Mouse (Mus musculus): ENCODE results near the gene Mpnd. TPM values are rescaled to one million over a fixed set of nuclear protein-coding genes. Genes with fewer than 3 reads are reported as not detected.

Mpnd gene
- polyA plus RNA-seq (2012; rRNA removed) = 129 and 424 TPM in 2 replicates

DNA sequence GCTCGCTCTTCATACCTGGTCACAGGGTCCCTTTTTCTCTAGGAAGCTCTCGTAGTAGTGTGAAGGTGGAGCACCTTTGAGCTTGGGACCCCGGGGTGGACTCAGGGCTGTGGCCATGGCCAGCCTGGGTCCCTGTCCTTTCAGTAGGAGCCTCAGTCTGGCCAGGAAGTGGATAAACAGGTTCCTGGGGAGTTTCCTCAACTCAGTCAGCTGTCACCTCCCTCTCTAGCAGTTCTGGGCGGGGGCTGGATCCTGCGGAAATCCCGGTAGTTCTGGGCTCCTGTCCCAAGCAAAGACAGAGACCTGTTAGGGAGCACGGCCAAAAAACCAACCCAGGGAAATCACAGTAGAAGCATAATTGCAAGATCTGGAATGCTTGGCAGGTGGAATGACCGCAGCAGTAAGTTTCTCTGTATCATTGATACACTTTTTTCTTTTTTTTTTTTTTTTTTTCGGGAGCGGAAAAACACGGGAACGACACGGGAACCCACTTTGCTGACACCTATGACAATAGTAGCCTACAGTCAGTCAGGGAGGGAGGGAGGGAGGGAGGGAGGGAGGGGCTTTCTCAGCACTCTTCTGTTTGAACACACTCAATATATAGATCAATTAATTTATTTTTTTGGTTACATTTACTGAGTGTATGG, at the start of gene Mpnd, which contains the start of gene Stap2:
TSS of gene Mpnd (plus strand) at position 297 of the 647 bp plus-strand sequence.
TSS of gene Stap2 (minus strand) at position 170 of the 647 bp plus-strand sequence.
- H3K4me3 ChIP-seq (ENCODE audit: low read depth, low read length) = peak within 1 kb of the TSS; percentile 80
- 17% methylated on average over 13 of the region's 13 CpGs for WGBS
- peak; percentile 59 for TF ChIP-seq POLR2A (IDR thresholded peaks at IDR 0.05; ENCODE audit: low read depth, low read length)
- no peak for TF ChIP-seq CTCF (IDR thresholded peaks at IDR 0.05; ENCODE audit: extremely low read depth, insufficient read length, insufficient replicate concordance, low read depth, low read length)

DNA sequence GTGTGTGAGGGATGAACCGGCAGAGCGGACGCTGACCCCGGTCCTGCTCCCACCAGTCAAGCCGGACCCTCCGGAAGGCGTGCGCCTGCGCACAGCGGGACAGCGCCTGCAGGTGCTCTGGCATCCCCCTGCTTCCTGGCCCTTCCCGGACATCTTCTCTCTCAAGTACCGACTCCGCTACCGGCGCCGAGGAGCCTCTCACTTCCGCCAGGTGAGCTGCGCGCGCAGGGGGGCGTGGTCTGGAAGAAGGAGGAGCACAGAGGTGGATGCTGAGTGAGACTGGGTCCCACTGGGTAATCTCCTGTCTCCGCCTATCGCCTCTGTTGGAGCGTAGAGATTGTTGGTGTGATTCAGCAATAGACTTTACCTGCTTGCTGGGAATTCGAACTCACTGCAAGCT, 49.4 kb upstream of the Mpnd start:
- no peak for TF ChIP-seq CTCF (IDR thresholded peaks at IDR 0.05; ENCODE audit: extremely low read depth, insufficient read length, insufficient replicate concordance, low read depth, low read length)
- peak; percentile 29; the same call in 1 of the 2 replicates for TF ChIP-seq POLR2A (IDR thresholded peaks at IDR 0.05; ENCODE audit: low read depth, low read length)
- 21% methylated on average over 26 of the region's 26 CpGs for WGBS
- no peaks in the 10 kb centered on the region for H3K36me3 ChIP-seq (ENCODE audit: control insufficient read depth, insufficient read depth, low read length)
- no peak overlapping the region for H3K27ac ChIP-seq (ENCODE audit: insufficient read depth, low read depth, low read length)
- H3K4me3 ChIP-seq (ENCODE audit: low read depth, low read length) = peak overlapping the region; percentile 77
- peaks cover 7% of the 10 kb centered on the region; the same call in 1 of the 2 replicates for H3K4me1 ChIP-seq (ENCODE audit: control insufficient read depth, insufficient read depth, insufficient read length, low read length)
- no peaks in the 10 kb centered on the region for H3K27me3 ChIP-seq (ENCODE audit: control insufficient read depth, insufficient read depth, low read length)

More for the DNA sequence above, at the start of gene Mpnd, which contains the start of gene Stap2:
- no peaks in the 10 kb centered on the region for H3K27me3 ChIP-seq (ENCODE audit: control insufficient read depth, insufficient read depth, low read length)
- H3K4me1 ChIP-seq (ENCODE audit: control insufficient read depth, insufficient read depth, insufficient read length, low read length) = peaks cover 14% of the 10 kb centered on the region
- peaks cover 19% of the 10 kb centered on the region for H3K36me3 ChIP-seq (ENCODE audit: control insufficient read depth, insufficient read depth, low read length)
- peak within 1 kb of the TSS; percentile 98 for H3K27ac ChIP-seq (ENCODE audit: insufficient read depth, low read depth, low read length)

DNA sequence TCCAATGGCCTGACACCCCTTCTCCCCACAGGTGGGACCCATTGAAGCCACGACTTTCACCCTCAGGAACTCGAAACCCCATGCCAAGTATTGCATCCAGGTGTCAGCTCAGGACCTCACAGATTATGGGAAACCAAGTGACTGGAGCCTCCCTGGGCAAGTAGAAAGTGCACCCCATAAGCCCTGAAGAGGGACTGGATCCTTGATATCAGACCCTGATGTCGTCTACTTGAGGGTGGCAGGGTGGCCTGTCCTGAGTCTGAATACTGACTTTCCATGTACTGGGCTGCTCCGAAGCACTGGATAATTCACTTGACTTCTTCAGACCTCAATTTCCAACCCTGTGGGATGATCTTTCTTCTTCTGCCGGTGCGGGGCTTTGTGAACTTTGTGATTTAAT, 48.9 kb upstream of the Mpnd start:
- Histone ChIP-seq H3K27me3 (ENCODE audit: control insufficient read depth, insufficient read depth, low read length) (no peaks in the 10 kb centered on the region), H3K36me3 (ENCODE audit: control insufficient read depth, insufficient read depth, low read length) (peaks cover 3% of the 10 kb centered on the region; the same call in 1 of the 2 replicates), H3K27ac (ENCODE audit: insufficient read depth, low read depth, low read length) (no peak overlapping the region), H3K4me1 (ENCODE audit: control insufficient read depth, insufficient read depth, insufficient read length, low read length) (peaks cover 7% of the 10 kb centered on the region; the same call in 1 of the 2 replicates), H3K4me3 (ENCODE audit: low read depth, low read length) (peak overlapping the region; percentile 77)
- 34% methylated on average over 6 of the region's 6 CpGs for WGBS
- TF ChIP-seq CTCF (IDR thresholded peaks at IDR 0.05; ENCODE audit: extremely low read depth, insufficient read length, insufficient replicate concordance, low read depth, low read length) (no peak), POLR2A (IDR thresholded peaks at IDR 0.05; ENCODE audit: low read depth, low read length) (no peak)

DNA sequence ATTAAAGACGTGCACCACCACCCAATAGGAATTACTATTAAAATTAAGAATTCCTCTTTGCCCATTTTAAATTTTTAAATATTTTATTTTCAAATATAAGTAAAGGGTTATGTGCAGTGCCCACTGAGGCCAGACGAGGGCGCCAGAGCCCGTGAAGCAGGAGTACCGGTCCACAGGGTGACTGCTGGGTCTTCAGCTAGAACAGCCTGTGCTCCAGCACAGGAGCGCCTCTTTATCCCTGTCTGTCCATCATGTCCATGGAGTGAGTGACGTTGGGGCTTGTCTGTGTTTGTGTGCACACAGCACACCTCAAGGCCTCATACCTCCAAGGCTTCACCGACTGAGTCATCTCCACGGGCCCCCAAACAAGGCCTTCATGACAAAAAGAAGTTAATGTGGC, 48.3 kb upstream of the Mpnd start:
- TF ChIP-seq CTCF (IDR thresholded peaks at IDR 0.05; ENCODE audit: extremely low read depth, insufficient read length, insufficient replicate concordance, low read depth, low read length) (peak; percentile 80; the same call in 1 of the 2 replicates), POLR2A (IDR thresholded peaks at IDR 0.05; ENCODE audit: low read depth, low read length) (no peak)
- Histone ChIP-seq H3K27ac (ENCODE audit: insufficient read depth, low read depth, low read length) (no peak overlapping the region), H3K4me3 (ENCODE audit: low read depth, low read length) (no peak overlapping the region), H3K27me3 (ENCODE audit: control insufficient read depth, insufficient read depth, low read length) (no peaks in the 10 kb centered on the region), H3K36me3 (ENCODE audit: control insufficient read depth, insufficient read depth, low read length) (peaks cover 4% of the 10 kb centered on the region; the same call in 1 of the 2 replicates), H3K4me1 (ENCODE audit: control insufficient read depth, insufficient read depth, insufficient read length, low read length) (peaks cover 7% of the 10 kb centered on the region; the same call in 1 of the 2 replicates)
- 11% methylated on average over 9 of the region's 9 CpGs for WGBS

DNA sequence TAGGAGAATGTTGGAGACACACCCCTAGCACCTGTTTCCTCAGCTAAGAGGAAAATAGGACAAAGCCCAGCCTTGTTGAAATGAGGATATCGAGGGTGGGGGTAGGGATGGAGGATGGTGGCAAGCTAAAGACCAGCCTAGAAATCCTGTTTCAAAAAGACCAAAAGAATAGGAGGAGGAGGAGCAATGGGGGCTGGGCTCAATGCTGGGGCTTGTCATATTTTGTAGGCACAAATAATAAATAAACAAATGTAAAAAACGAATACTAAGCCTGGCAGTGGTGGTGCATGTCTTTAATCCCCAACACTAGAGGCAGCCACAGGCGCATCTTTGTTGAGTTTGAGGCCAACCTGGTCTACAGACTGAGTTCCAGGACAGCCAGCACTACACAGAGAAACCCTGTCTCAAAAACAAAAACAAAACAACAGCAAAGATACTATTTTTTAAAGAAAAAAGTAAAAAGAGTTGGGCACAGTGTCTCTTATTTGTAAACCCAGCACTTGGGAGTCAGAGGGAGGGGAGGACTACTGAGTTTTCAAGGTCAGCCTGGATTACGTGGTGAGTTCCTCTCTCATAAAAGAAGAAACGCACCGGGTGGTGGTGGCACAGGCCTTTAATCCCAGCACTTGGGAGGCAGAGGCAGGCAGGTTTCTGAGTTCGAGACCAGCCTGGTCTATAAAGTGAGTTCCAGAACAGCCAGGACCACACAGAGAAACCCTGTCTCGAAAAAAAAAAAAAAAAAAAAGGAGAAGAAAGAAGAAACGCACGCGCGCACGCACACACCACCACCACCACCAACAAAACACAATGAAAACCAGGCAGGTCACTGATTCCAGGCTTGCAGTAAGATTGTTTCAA, 47.6 kb upstream of the Mpnd start:
- Histone ChIP-seq H3K4me3 (ENCODE audit: low read depth, low read length) (0 out of 2 replicates have a peak overlapping the region, but pooled peaks have one; percentile 1), H3K36me3 (ENCODE audit: control insufficient read depth, insufficient read depth, low read length) (peaks cover 7% of the 10 kb centered on the region; the same call in 1 of the 2 replicates), H3K4me1 (ENCODE audit: control insufficient read depth, insufficient read depth, insufficient read length, low read length) (peaks cover 7% of the 10 kb centered on the region; the same call in 1 of the 2 replicates), H3K27ac (ENCODE audit: insufficient read depth, low read depth, low read length) (peak overlapping the region; percentile 38; the same call in 1 of the 2 replicates), H3K27me3 (ENCODE audit: control insufficient read depth, insufficient read depth, low read length) (no peaks in the 10 kb centered on the region)
- TF ChIP-seq POLR2A (IDR thresholded peaks at IDR 0.05; ENCODE audit: low read depth, low read length) (no peak), CTCF (IDR thresholded peaks at IDR 0.05; ENCODE audit: extremely low read depth, insufficient read length, insufficient replicate concordance, low read depth, low read length) (no peak)
- WGBS = 72% methylated on average over 13 of the region's 13 CpGs

DNA sequence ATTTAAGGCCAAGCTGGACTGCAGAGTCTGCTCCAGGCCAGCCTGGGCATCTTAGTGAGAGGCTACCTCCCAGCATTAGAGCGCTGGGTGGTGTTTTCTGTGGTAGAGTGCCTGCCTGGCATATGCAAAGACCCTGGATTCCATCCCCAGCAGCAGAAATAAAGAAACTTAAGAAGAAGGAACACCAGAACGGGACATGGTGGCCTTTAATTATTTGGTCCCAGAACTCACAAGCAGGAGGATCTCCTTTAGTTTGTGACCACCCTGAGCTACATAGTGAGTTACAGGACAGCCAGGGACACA, 47.0 kb upstream of the Mpnd start:
- Histone ChIP-seq H3K4me1 (ENCODE audit: control insufficient read depth, insufficient read depth, insufficient read length, low read length) (peaks cover 7% of the 10 kb centered on the region; the same call in 1 of the 2 replicates), H3K27me3 (ENCODE audit: control insufficient read depth, insufficient read depth, low read length) (no peaks in the 10 kb centered on the region), H3K27ac (ENCODE audit: insufficient read depth, low read depth, low read length) (peak overlapping the region; percentile 38), H3K36me3 (ENCODE audit: control insufficient read depth, insufficient read depth, low read length) (peaks cover 9% of the 10 kb centered on the region; the same call in 1 of the 2 replicates), H3K4me3 (ENCODE audit: low read depth, low read length) (0 out of 2 replicates have a peak overlapping the region, but pooled peaks have one; percentile 1)
- 35% methylated on average over 2 of the region's 2 CpGs for WGBS
- TF ChIP-seq POLR2A (IDR thresholded peaks at IDR 0.05; ENCODE audit: low read depth, low read length) = no peak
- no peak for TF ChIP-seq CTCF (IDR thresholded peaks at IDR 0.05; ENCODE audit: extremely low read depth, insufficient read length, insufficient replicate concordance, low read depth, low read length)
